Mouse (Mus musculus): ENCODE data around the gene Slc4a4. TPM values are rescaled to one million over a fixed set of nuclear protein-coding genes. Genes with fewer than 3 reads are reported as not detected.

The Slc4a4 gene
- polyA plus RNA-seq, 2 experiments, result 0.50 to 0.57 TPM

DNA sequence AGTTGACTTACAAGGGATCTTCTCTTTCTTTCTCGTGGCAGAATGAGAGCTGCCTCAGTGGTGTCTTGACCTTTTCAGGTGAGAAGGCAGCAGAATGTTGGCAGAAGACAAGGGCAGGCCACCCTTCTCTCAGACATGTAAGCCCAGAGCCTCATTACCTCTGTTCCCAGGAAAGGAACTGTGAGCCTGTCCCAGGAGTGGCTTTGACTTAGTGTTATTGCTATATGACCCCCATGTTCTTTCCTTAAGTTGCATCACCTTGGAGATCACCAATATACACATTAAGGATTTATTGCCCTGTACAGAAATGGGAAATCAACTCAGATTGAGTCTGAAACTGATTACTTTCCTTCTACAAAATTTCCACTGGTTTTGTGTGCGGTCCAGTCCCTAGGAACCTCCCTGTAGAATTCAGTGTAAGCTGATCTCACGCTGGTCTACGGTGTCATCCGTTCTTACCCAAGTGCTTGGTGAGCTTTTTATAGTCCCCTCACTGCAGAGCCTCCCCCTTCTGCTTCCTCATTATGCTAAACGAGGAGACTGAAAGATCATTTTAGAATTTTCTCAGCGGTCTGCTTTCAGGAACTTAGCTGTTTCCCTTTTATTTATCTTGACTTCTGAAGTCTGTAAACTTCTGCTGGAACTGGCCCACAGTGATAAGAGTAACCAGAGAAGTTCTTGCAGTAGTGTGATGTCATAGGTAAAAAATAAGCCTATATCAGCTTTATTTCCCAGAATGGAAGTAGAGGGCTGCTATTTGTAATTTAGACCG lies 94.8 kb downstream of the Slc4a4 start:
- H3K4me3 ChIP-seq (ENCODE audit: insufficient read depth in 1 of 2, low read depth in 2 of 2, low read length in 2 of 2), result no peak overlapping the region
- H3K9ac ChIP-seq (replicated peaks), result no peak overlapping the region
- H3K4me1 ChIP-seq (replicated peaks; ENCODE audit: control insufficient read depth in 2 of 2, insufficient read depth in 2 of 2, low read length in 1 of 2), result peaks cover 7 to 29% of the 10 kb centered on the region in 2 experiments
- H3K27me3 ChIP-seq (ENCODE audit: control insufficient read depth, insufficient read depth, low read length), result no peaks in the 10 kb centered on the region
- H3K27ac ChIP-seq, result no peak overlapping the region
- H3K4me2 ChIP-seq (ENCODE audit: low read depth), result peak overlapping the region; percentile 25
- WGBS (ENCODE audit: insufficient replicate concordance), result 10% methylated on average over 8 of the region's 8 CpGs
- TF ChIP-seq EP300 (IDR thresholded peaks at IDR 0.05; ENCODE audit: low read depth), result peak; percentile 38; the same call in 1 of the 2 replicates
- TF ChIP-seq CTCF (IDR thresholded peaks at IDR 0.05; ENCODE audit: low read depth), result no peak
- no peaks in the 10 kb centered on the region for H3K36me3 ChIP-seq (replicated peaks; ENCODE audit: control insufficient read depth, insufficient read depth, low read depth)
- H3K9me3 ChIP-seq (ENCODE audit: control insufficient read depth, low read length), result no peaks in the 10 kb centered on the region
- ATAC-seq (ENCODE audit: insufficient read depth), result peak; percentile 86
- peak; percentile 40 to 44 (median 44) for DNase-seq (ENCODE audit: low read depth in 3 of 3, low spot score in 3 of 3)

DNA sequence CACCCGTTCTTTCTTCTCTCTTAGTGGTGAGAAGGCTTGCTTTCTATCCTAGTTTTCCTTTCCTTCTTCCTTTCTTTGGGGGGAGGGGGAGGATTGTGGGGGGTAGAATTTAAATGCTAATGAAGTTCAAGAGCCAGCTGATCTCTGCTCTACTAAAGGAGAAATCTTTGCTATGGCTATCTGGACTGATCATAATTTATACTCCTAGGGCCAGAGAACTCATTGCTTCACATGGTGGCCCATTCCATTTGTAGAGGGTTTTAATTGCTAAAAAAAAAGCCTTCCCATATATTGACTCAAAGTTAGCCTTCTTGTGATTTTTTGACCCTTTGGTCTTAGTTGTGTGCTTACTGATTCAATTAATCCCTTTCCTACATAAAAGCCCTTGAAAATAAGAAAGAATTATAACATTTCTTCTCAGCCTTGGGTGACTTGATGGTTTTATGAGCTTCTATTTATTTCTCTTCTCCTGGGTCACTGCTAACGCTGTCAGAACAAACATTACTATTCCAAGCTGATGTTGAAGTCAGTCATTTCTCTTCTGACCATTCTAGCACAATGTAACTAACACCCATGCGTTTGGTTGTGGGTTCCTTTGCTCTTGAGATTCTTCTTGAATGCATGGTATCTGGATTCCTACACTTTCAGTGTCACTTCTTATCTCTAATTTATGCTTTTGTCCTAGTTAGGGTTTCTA lies 95.6 kb downstream of the Slc4a4 start:
- DNase-seq (ENCODE audit: low read depth in 3 of 3, low spot score in 3 of 3) (no peak), ATAC-seq (ENCODE audit: insufficient read depth) (no peak)
- no peak overlapping the region for H3K27ac ChIP-seq

DNA sequence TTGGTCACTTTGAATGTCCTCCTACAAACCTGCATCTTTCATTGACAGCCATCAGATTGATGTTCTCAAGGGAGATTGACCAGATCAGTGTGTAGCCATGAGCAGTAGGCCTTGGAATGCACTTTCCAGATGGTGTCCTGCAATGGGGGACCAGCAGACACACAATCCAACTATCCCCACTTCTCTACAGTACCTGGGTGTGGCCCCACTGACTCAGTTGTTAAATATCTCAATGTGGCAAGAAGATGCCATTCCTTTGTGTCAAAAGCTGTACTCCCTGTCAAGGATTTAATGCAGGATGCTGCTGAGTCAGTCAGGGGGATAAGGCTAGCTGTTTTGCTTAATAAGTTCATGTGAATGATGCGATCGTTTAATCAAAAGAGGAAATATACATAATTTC lies 96.6 kb downstream of the Slc4a4 start:
- WGBS (ENCODE audit: insufficient replicate concordance), result 73% methylated on average over 2 of the region's 2 CpGs
- no peaks in the 10 kb centered on the region for H3K27me3 ChIP-seq (ENCODE audit: control insufficient read depth, insufficient read depth, low read length)
- H3K9ac ChIP-seq (replicated peaks), result no peak overlapping the region
- TF ChIP-seq CTCF (IDR thresholded peaks at IDR 0.05; ENCODE audit: low read depth) (no peak), EP300 (IDR thresholded peaks at IDR 0.05; ENCODE audit: low read depth) (no peak)
- no peaks in the 10 kb centered on the region for H3K36me3 ChIP-seq (replicated peaks; ENCODE audit: control insufficient read depth, insufficient read depth, low read depth)
- H3K9me3 ChIP-seq (ENCODE audit: control insufficient read depth, low read length), result no peaks in the 10 kb centered on the region
- no peak overlapping the region for H3K4me3 ChIP-seq (ENCODE audit: insufficient read depth in 1 of 2, low read depth in 2 of 2, low read length in 2 of 2)
- H3K4me1 ChIP-seq (replicated peaks; ENCODE audit: control insufficient read depth in 2 of 2, insufficient read depth in 2 of 2, low read length in 1 of 2), result peaks cover 7 to 29% of the 10 kb centered on the region in 2 experiments
- ATAC-seq (ENCODE audit: insufficient read depth) (no peak), DNase-seq (ENCODE audit: low read depth in 3 of 3, low spot score in 3 of 3) (no peak)
- no peak overlapping the region for H3K27ac ChIP-seq
- H3K4me2 ChIP-seq (ENCODE audit: low read depth), result no peak overlapping the region

More for the DNA sequence above, 95.6 kb downstream of the Slc4a4 start:
- 29% methylated on average over 3 of the region's 3 CpGs for WGBS (ENCODE audit: insufficient replicate concordance)
- Histone ChIP-seq H3K9ac (replicated peaks) (no peak overlapping the region), H3K4me3 (ENCODE audit: insufficient read depth in 1 of 2, low read depth in 2 of 2, low read length in 2 of 2) (no peak overlapping the region), H3K4me2 (ENCODE audit: low read depth) (peak overlapping the region; percentile 25), H3K9me3 (ENCODE audit: control insufficient read depth, low read length) (no peaks in the 10 kb centered on the region), H3K4me1 (replicated peaks; ENCODE audit: control insufficient read depth in 2 of 2, insufficient read depth in 2 of 2, low read length in 1 of 2) (peaks cover 7 to 29% of the 10 kb centered on the region in 2 experiments), H3K36me3 (replicated peaks; ENCODE audit: control insufficient read depth, insufficient read depth, low read depth) (no peaks in the 10 kb centered on the region), H3K27me3 (ENCODE audit: control insufficient read depth, insufficient read depth, low read length) (no peaks in the 10 kb centered on the region)
- TF ChIP-seq EP300 (IDR thresholded peaks at IDR 0.05; ENCODE audit: low read depth) (no peak; the same call in 1 of the 2 replicates), CTCF (IDR thresholded peaks at IDR 0.05; ENCODE audit: low read depth) (no peak)

DNA sequence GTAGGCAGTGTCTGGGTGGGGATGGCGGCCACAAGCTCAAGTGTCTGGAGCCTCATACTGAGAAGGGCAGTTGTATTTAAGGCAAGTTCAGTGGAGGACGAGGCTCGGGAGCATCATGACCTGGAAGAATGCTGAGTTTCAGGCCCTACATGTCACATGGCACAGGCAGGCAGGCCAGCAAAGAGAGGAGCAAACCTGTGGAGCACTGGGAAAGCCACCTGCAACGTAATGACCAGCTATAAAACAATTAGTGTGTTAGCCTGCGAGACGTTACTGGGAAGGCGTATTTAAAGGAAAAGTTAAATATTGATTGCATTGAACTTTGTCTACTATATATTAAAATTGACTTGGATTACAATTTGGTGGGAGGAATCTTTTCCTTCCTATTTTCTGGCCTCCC lies 97.0 kb downstream of the Slc4a4 start:
- H3K9me3 ChIP-seq (ENCODE audit: control insufficient read depth, low read length), result no peaks in the 10 kb centered on the region
- no peak overlapping the region for H3K4me2 ChIP-seq (ENCODE audit: low read depth)
- peaks cover 7 to 29% of the 10 kb centered on the region in 2 experiments for H3K4me1 ChIP-seq (replicated peaks; ENCODE audit: control insufficient read depth in 2 of 2, insufficient read depth in 2 of 2, low read length in 1 of 2)
- no peak overlapping the region for H3K27ac ChIP-seq
- H3K27me3 ChIP-seq (ENCODE audit: control insufficient read depth, insufficient read depth, low read length), result no peaks in the 10 kb centered on the region
- H3K9ac ChIP-seq (replicated peaks), result no peak overlapping the region
- H3K4me3 ChIP-seq (ENCODE audit: insufficient read depth in 1 of 2, low read depth in 2 of 2, low read length in 2 of 2), result no peak overlapping the region
- TF ChIP-seq EP300 (IDR thresholded peaks at IDR 0.05; ENCODE audit: low read depth), result no peak
- no peak for TF ChIP-seq CTCF (IDR thresholded peaks at IDR 0.05; ENCODE audit: low read depth)
- H3K36me3 ChIP-seq (replicated peaks; ENCODE audit: control insufficient read depth, insufficient read depth, low read depth), result no peaks in the 10 kb centered on the region
- ATAC-seq (ENCODE audit: insufficient read depth) (no peak), DNase-seq (ENCODE audit: low read depth in 3 of 3, low spot score in 3 of 3) (no peak)
- WGBS (ENCODE audit: insufficient replicate concordance), result 74% methylated on average over 7 of the region's 7 CpGs

DNA sequence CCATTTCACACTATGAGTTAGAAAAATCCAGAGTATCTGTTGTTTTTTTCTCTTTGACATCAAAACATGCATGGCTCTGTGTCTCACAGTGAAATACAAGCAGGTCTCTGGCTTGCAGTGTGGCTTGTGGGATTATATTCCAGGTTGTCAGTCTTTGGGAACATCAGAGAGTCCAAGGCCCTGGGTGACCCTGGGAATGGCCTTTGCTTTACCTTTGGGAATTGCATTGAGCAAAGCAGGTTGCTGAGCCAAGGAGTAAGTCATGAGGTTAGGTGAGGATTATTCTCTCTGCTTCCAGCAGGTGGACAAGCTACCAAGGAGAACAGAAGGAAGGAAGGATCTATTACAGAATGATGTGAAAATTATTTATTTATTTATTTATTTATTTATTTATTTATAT lies 102.4 kb downstream of the Slc4a4 start:
- no peak for TF ChIP-seq CTCF (IDR thresholded peaks at IDR 0.05; ENCODE audit: low read depth)
- TF ChIP-seq EP300 (IDR thresholded peaks at IDR 0.05; ENCODE audit: low read depth), result no peak
- ATAC-seq (ENCODE audit: insufficient read depth) (no peak), DNase-seq (ENCODE audit: low read depth in 3 of 3, low spot score in 3 of 3) (no peak)
- no peak overlapping the region for H3K4me2 ChIP-seq (ENCODE audit: low read depth)
- H3K27ac ChIP-seq, result no peak overlapping the region
- H3K36me3 ChIP-seq (replicated peaks; ENCODE audit: control insufficient read depth, insufficient read depth, low read depth), result no peaks in the 10 kb centered on the region
- no peaks in the 10 kb centered on the region for H3K9me3 ChIP-seq (ENCODE audit: control insufficient read depth, low read length)
- no peak overlapping the region for H3K4me3 ChIP-seq (ENCODE audit: insufficient read depth in 1 of 2, low read depth in 2 of 2, low read length in 2 of 2)
- no peaks in the 10 kb centered on the region for H3K27me3 ChIP-seq (ENCODE audit: control insufficient read depth, insufficient read depth, low read length)
- H3K4me1 ChIP-seq (replicated peaks; ENCODE audit: control insufficient read depth in 2 of 2, insufficient read depth in 2 of 2, low read length in 1 of 2), result no peaks in the 10 kb centered on the region
- no peak overlapping the region for H3K9ac ChIP-seq (replicated peaks)
